ENCODE assay signal across 19 mouse cellular contexts in the genomic region with DNA sequence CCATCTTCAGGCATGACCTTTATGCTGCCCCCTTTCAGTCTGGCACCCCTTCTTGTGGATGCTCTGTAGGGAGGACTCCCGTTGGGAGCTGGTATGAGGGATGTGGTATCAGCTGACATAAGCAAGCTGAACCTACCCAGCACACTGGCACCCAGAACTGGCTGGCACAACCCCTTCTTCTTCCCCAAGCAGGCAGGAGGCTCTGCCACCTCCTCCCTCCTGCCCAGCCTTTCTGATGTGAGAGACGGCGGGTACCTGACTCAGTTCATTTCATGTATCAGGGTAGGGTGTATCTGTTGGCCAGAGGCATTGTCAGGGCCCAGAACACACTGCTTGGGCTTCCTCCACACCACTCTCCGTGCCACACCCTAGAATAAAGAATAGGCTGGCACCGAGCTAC. TPM values are rescaled to one million over a fixed set of nuclear protein-coding genes. Genes with fewer than 3 reads are reported as not detected.
DNase-seq lines count a peak whose midpoint lies in the region; ATAC-seq and TF ChIP-seq lines count a peak whose summit lies in the region.
"Had no signal": no experiment of that assay in that cellular context is flagged by ENCODE, and none has a peak within 500 bp of the region (broad histone marks: within the 10 kb centered on the region; RNA-seq: fewer than 3 reads in every experiment).

No protein-coding gene starts in this region.

- H3K9me3 ChIP-seq in forebrain, embryonic 15.5 days: no peaks in the 10 kb centered on the region
- no peaks in the 10 kb centered on the region for H3K9me3 ChIP-seq in forebrain, embryonic 10.5 days
- H3K9me3 ChIP-seq in forebrain, postnatal 0 days (ENCODE audit: low read length): no peaks in the 10 kb centered on the region
- H3K9me3 ChIP-seq: embryonic facial prominence, embryonic 12.5 days; heart, embryonic 13.5 days; limb, embryonic 10.5 days; stomach, embryonic 15.5 days had no signal

- H3K4me2 ChIP-seq in forebrain, embryonic 15.5 days (replicated peaks): no peak overlapping the region
- no peak overlapping the region for H3K4me2 ChIP-seq in forebrain, postnatal 0 days (ENCODE audit: low read depth)
- H3K4me2 ChIP-seq: embryonic facial prominence, embryonic 12.5 days; heart, embryonic 13.5 days; stomach, embryonic 15.5 days had no signal

- peaks cover 64% of the 10 kb centered on the region for H3K4me1 ChIP-seq in forebrain, embryonic 15.5 days
- H3K4me1 ChIP-seq in forebrain, embryonic 10.5 days: peaks cover 24% of the 10 kb centered on the region
- H3K4me1 ChIP-seq in forebrain, postnatal 0 days (ENCODE audit: insufficient read depth): peaks cover 23% of the 10 kb centered on the region

- WGBS in forebrain, embryonic 15.5 days: 81% methylated on average over 5 of the region's 5 CpGs
- 88% methylated on average over 5 of the region's 5 CpGs for WGBS in forebrain, embryonic 10.5 days
- WGBS in forebrain, postnatal 0 days: 71% methylated on average over 5 of the region's 5 CpGs

- no peaks in the 10 kb centered on the region for H3K27me3 ChIP-seq in forebrain, embryonic 15.5 days
- peaks cover 71% of the 10 kb centered on the region for H3K27me3 ChIP-seq in forebrain, embryonic 10.5 days (ENCODE audit: poor library complexity, severe bottlenecking)
- no peaks in the 10 kb centered on the region for H3K27me3 ChIP-seq in forebrain, postnatal 0 days (ENCODE audit: insufficient read depth, low read length)
- H3K27me3 ChIP-seq: stomach, embryonic 15.5 days had no signal

- no peak for DNase-seq in forebrain, embryonic 10.5 days (ENCODE audit: extremely low spot score, low spot score)
- no peak for DNase-seq in layer of hippocampus, adult 2 months (ENCODE audit: low spot score in 2 of 2)
- DNase-seq in layer of hippocampus, adult 18-20 months (ENCODE audit: low spot score in 2 of 2): no peak
- DNase-seq in brain, adult 2 months (ENCODE audit: low read depth, low spot score): peak; percentile 79
- no peak for DNase-seq in forebrain, postnatal 0 days
- DNase-seq in embryo, embryonic 9.5 days (ENCODE audit: extremely low spot score): no peak
- DNase-seq: cerebellum, adult 9-10 months; heart, adult 11 months; heart, postnatal 14 days; liver; lung, postnatal 4 days; thymus, postnatal 25 days had no signal

- H3K4me3 ChIP-seq in forebrain, embryonic 15.5 days: no peak overlapping the region
- no peak overlapping the region for H3K4me3 ChIP-seq in forebrain, embryonic 10.5 days
- H3K4me3 ChIP-seq in layer of hippocampus, adult 2 months: peak overlapping the region; percentile 35
- H3K4me3 ChIP-seq in forebrain, postnatal 0 days (ENCODE audit: low read depth, low read length): no peak overlapping the region
- H3K4me3 ChIP-seq: embryonic facial prominence, embryonic 12.5 days; erythroblast, embryonic 14.5 days; heart, embryonic 13.5 days; limb, embryonic 10.5 days; stomach, embryonic 15.5 days had no signal

- H3K9ac ChIP-seq in forebrain, embryonic 15.5 days (replicated peaks): no peak overlapping the region
- H3K9ac ChIP-seq in forebrain, postnatal 0 days: peak overlapping the region; percentile 10; the same call in 1 of the 2 replicates
- H3K9ac ChIP-seq: embryonic facial prominence, embryonic 12.5 days; heart, embryonic 13.5 days; stomach, embryonic 15.5 days had no signal

- 0 out of 2 replicates have a peak, but pooled peaks have one; percentile 30 for ATAC-seq in forebrain, embryonic 15.5 days (replicated peaks)
- ATAC-seq in forebrain, postnatal 0 days: no peak

- peaks cover 8% of the 10 kb centered on the region for H3K36me3 ChIP-seq in forebrain, embryonic 15.5 days
- H3K36me3 ChIP-seq in forebrain, embryonic 10.5 days (replicated peaks): peaks cover 3% of the 10 kb centered on the region; the same call in 1 of the 2 replicates
- H3K36me3 ChIP-seq in forebrain, postnatal 0 days (ENCODE audit: insufficient read depth): peaks cover 20% of the 10 kb centered on the region
- H3K36me3 ChIP-seq: heart, embryonic 13.5 days; limb, embryonic 10.5 days; stomach, embryonic 15.5 days had no signal

- no peak for TF ChIP-seq CTCF in layer of hippocampus, adult 2 months (conservative IDR thresholded peaks at IDR 0.05)
- no peak for TF ChIP-seq CTCF in forebrain, postnatal 0 days (IDR thresholded peaks at IDR 0.05; ENCODE audit: low read depth)

- H3K27ac ChIP-seq in forebrain, embryonic 15.5 days (replicated peaks): peak overlapping the region; percentile 78
- no peak overlapping the region for H3K27ac ChIP-seq in forebrain, embryonic 10.5 days
- H3K27ac ChIP-seq in layer of hippocampus, adult 2 months: peak overlapping the region; percentile 89
- peak overlapping the region; percentile 74 for H3K27ac ChIP-seq in forebrain, postnatal 0 days (ENCODE audit: low read depth, low read length)
- H3K27ac ChIP-seq: embryonic facial prominence, embryonic 12.5 days; heart, embryonic 13.5 days; limb, embryonic 10.5 days; stomach, embryonic 15.5 days had no signal

RNA-seq across cellular contexts. Expression of a gene that starts 10.1 kb away (rescaled TPM):
- polyA plus RNA-seq in forebrain, embryonic 15.5 days (2015; fragmentation: Nextera tagmentation; extraction: Ambion mirVana): 12.9 and 13.2 TPM in 2 replicates
- 0.84 and 1.4 TPM in 2 replicates for polyA plus RNA-seq in forebrain, embryonic 10.5 days (2016; fragmentation: Nextera tagmentation; extraction: Ambion mirVana)
- 100 to 1,000 TPM; 549 to 563 TPM for total RNA-seq in layer of hippocampus, adult 2 months (2021)
- 100 to 1,000 TPM; 515 to 540 TPM for total RNA-seq in layer of hippocampus, adult 18-20 months (2021)
- total RNA-seq in forebrain, postnatal 0 days (2014; rRNA removed): 195 and 216 TPM in 2 replicates
- 15.8 and 18.3 TPM in 2 replicates for polyA plus RNA-seq in forebrain, postnatal 0 days (2015; fragmentation: Nextera tagmentation; extraction: Ambion mirVana)
- polyA plus RNA-seq: erythroblast, embryonic 14.5 days; liver, embryonic 16.5 days had no signal

RNA-seq across cellular contexts. Expression of a gene that starts 52.9 kb away (rescaled TPM):
- 4.6 and 5.1 TPM in 2 replicates for polyA plus RNA-seq in forebrain, embryonic 15.5 days (2015; fragmentation: Nextera tagmentation; extraction: Ambion mirVana)
- 2.3 and 2.4 TPM in 2 replicates for polyA plus RNA-seq in forebrain, embryonic 10.5 days (2016; fragmentation: Nextera tagmentation; extraction: Ambion mirVana)
- 10 to 100 TPM; 14.5 to 15.2 TPM for total RNA-seq in layer of hippocampus, adult 2 months (2021)
- total RNA-seq in layer of hippocampus, adult 18-20 months (2021): 10 to 100 TPM; 11.3 to 12.2 TPM
- total RNA-seq in forebrain, postnatal 0 days (2014; rRNA removed): 21.8 and 29.7 TPM in 2 replicates
- polyA plus RNA-seq in forebrain, postnatal 0 days (2015; fragmentation: Nextera tagmentation; extraction: Ambion mirVana): 6.8 and 7.5 TPM in 2 replicates
- polyA plus RNA-seq: erythroblast, embryonic 14.5 days had no signal
